ENCODE assay signal across 8 mouse cellular contexts in genomic region chr13:97205052-97205701, GRCm38 (mm10). TPM values are rescaled to one million over a fixed set of nuclear protein-coding genes. Genes with fewer than 3 reads are reported as not detected.
DNase-seq lines count a peak whose midpoint lies in the region; ATAC-seq and TF ChIP-seq lines count a peak whose summit lies in the region.

No protein-coding gene starts in this region.

- peak overlapping the region; percentile 51 for H3K4me3 ChIP-seq in forebrain, embryonic 10.5 days
- H3K4me3 ChIP-seq in heart, embryonic 15.5 days, result peak overlapping the region; percentile 51
- peak overlapping the region; percentile 40 to 46 for H3K4me3 ChIP-seq in liver, embryonic 14.5 days (ENCODE audit: insufficient read depth in 1 of 2, low read depth in 2 of 2, low read length in 2 of 2)
- peak overlapping the region; percentile 26 for H3K4me3 ChIP-seq in neural tube, embryonic 11.5 days (ENCODE audit: low read depth, low read length)
- peak overlapping the region; percentile 38 for H3K4me3 ChIP-seq in stomach, postnatal 0 days (ENCODE audit: low read depth, low read length)

- peaks cover 2% of the 10 kb centered on the region; the same call in 1 of the 2 replicates for H3K9me3 ChIP-seq in forebrain, embryonic 10.5 days
- no peaks in the 10 kb centered on the region for H3K9me3 ChIP-seq in heart, embryonic 15.5 days (replicated peaks)
- H3K9me3 ChIP-seq in liver, embryonic 14.5 days (ENCODE audit: control insufficient read depth, low read length), result no peaks in the 10 kb centered on the region
- no peaks in the 10 kb centered on the region for H3K9me3 ChIP-seq in neural tube, embryonic 11.5 days (ENCODE audit: control insufficient read depth, low read length)
- no peaks in the 10 kb centered on the region for H3K9me3 ChIP-seq in stomach, postnatal 0 days (ENCODE audit: control insufficient read depth, low read length)

- 19% methylated on average over 18 of the region's 18 CpGs for WGBS in forebrain, embryonic 10.5 days
- 9% methylated on average over 18 of the region's 18 CpGs for whole genome bisulfite sequencing in heart, embryonic 15.5 days
- WGBS in liver, embryonic 14.5 days (ENCODE audit: insufficient replicate concordance), result 8% methylated on average over 18 of the region's 18 CpGs
- 16% methylated on average over 18 of the region's 18 CpGs for WGBS in neural tube, embryonic 11.5 days
- 5% methylated on average over 18 of the region's 18 CpGs for WGBS in stomach, postnatal 0 days

- no peak for TF ChIP-seq EP300 in liver, embryonic 14.5 days (IDR thresholded peaks at IDR 0.05; ENCODE audit: low read depth)
- TF ChIP-seq EP300 in stomach, postnatal 0 days (optimal IDR thresholded peaks at IDR 0.05), result no peak

- H3K9ac ChIP-seq in heart, embryonic 15.5 days, result peak overlapping the region; percentile 47
- H3K9ac ChIP-seq in liver, embryonic 14.5 days (replicated peaks), result 0 out of 2 replicates have a peak overlapping the region, but pooled peaks have one; percentile 19
- 0 out of 2 replicates have a peak overlapping the region, but pooled peaks have one; percentile 14 for H3K9ac ChIP-seq in neural tube, embryonic 11.5 days (ENCODE audit: low read length)
- 0 out of 2 replicates have a peak overlapping the region, but pooled peaks have one; percentile 18 for H3K9ac ChIP-seq in stomach, postnatal 0 days (ENCODE audit: low read length)

- peak overlapping the region; percentile 75 for H3K4me2 ChIP-seq in heart, embryonic 15.5 days
- peak overlapping the region; percentile 68 for H3K4me2 ChIP-seq in liver, embryonic 14.5 days (ENCODE audit: low read depth)
- peak overlapping the region; percentile 61 for H3K4me2 ChIP-seq in neural tube, embryonic 11.5 days (ENCODE audit: low read depth)
- H3K4me2 ChIP-seq in stomach, postnatal 0 days (replicated peaks; ENCODE audit: low read depth), result peak overlapping the region; percentile 57

- DNase-seq in CD8-positive naive resting alpha-beta T cell, adult 2 months (ENCODE audit: low read depth in 2 of 2, low spot score in 2 of 2), result peak; percentile 60 to 85
- peak; percentile 72 for DNase-seq in c-Kit-positive CD71-negative TER-119-negative erythroid progenitor cells, embryonic 14.5 days (ENCODE audit: low read depth)
- peak; percentile 69 for DNase-seq in forebrain, embryonic 10.5 days (ENCODE audit: extremely low spot score, low spot score)
- peak; percentile 90 to 93 for DNase-seq in kidney, postnatal 25 days
- DNase-seq in liver, embryonic 14.5 days (ENCODE audit: low read depth in 3 of 3, low spot score in 3 of 3), result peak; percentile 64 to 74 (median 70)
- peak; percentile 75 for DNase-seq in neural tube, embryonic 11.5 days (ENCODE audit: low spot score)
- peak; percentile 85 for DNase-seq in stomach, postnatal 0 days (ENCODE audit: low spot score)

- H3K36me3 ChIP-seq in forebrain, embryonic 10.5 days (replicated peaks), result no peaks in the 10 kb centered on the region
- no peaks in the 10 kb centered on the region for H3K36me3 ChIP-seq in heart, embryonic 15.5 days
- no peaks in the 10 kb centered on the region for H3K36me3 ChIP-seq in liver, embryonic 14.5 days (replicated peaks; ENCODE audit: control insufficient read depth, insufficient read depth, low read depth)
- no peaks in the 10 kb centered on the region for H3K36me3 ChIP-seq in neural tube, embryonic 11.5 days (ENCODE audit: control insufficient read depth, insufficient read depth, low read length)
- H3K36me3 ChIP-seq in stomach, postnatal 0 days (ENCODE audit: control insufficient read depth, insufficient read depth, low read length), result no peaks in the 10 kb centered on the region

- TF ChIP-seq CTCF in liver, embryonic 14.5 days (IDR thresholded peaks at IDR 0.05; ENCODE audit: low read depth), result peak; percentile 77
- TF ChIP-seq CTCF in stomach, postnatal 0 days (IDR thresholded peaks at IDR 0.05; ENCODE audit: low read depth), result peak; percentile 82

- H3K27me3 ChIP-seq in forebrain, embryonic 10.5 days (ENCODE audit: poor library complexity, severe bottlenecking), result no peaks in the 10 kb centered on the region
- no peaks in the 10 kb centered on the region for H3K27me3 ChIP-seq in heart, embryonic 15.5 days
- no peaks in the 10 kb centered on the region for H3K27me3 ChIP-seq in liver, embryonic 14.5 days (ENCODE audit: control insufficient read depth, insufficient read depth, low read length)
- H3K27me3 ChIP-seq in neural tube, embryonic 11.5 days (ENCODE audit: control insufficient read depth, insufficient read depth, low read length), result no peaks in the 10 kb centered on the region
- no peaks in the 10 kb centered on the region for H3K27me3 ChIP-seq in stomach, postnatal 0 days (ENCODE audit: control insufficient read depth, insufficient read depth, low read length)

- H3K4me1 ChIP-seq in forebrain, embryonic 10.5 days, result peaks cover 10% of the 10 kb centered on the region
- H3K4me1 ChIP-seq in heart, embryonic 15.5 days (replicated peaks), result peaks cover 9% of the 10 kb centered on the region; the same call in 1 of the 2 replicates
- peaks cover 0 to 11% of the 10 kb centered on the region in 2 experiments; a peak in 2 of 4 replicates for H3K4me1 ChIP-seq in liver, embryonic 14.5 days (replicated peaks; ENCODE audit: control insufficient read depth in 2 of 2, insufficient read depth in 2 of 2, low read length in 1 of 2)
- no peaks in the 10 kb centered on the region for H3K4me1 ChIP-seq in neural tube, embryonic 11.5 days (ENCODE audit: control insufficient read depth, insufficient read depth, low read length)
- H3K4me1 ChIP-seq in stomach, postnatal 0 days (replicated peaks; ENCODE audit: control insufficient read depth, insufficient read depth), result no peaks in the 10 kb centered on the region

- H3K27ac ChIP-seq in forebrain, embryonic 10.5 days, result peak overlapping the region; percentile 68
- H3K27ac ChIP-seq in heart, embryonic 15.5 days, result peak overlapping the region; percentile 80
- peak overlapping the region; percentile 28 for H3K27ac ChIP-seq in liver, embryonic 14.5 days
- no peak overlapping the region; the same call in 1 of the 2 replicates for H3K27ac ChIP-seq in neural tube, embryonic 11.5 days (ENCODE audit: low read depth, low read length)
- peak overlapping the region; percentile 61 for H3K27ac ChIP-seq in stomach, postnatal 0 days (replicated peaks)

- ATAC-seq in heart, embryonic 15.5 days (replicated peaks; ENCODE audit: insufficient number of reproducible peaks, insufficient read depth, low FRiP score, low read depth), result peak; percentile 71
- ATAC-seq in liver, embryonic 14.5 days (ENCODE audit: insufficient read depth), result peak; percentile 81
- 0 out of 2 replicates have a peak, but pooled peaks have one; percentile 38 for ATAC-seq in neural tube, embryonic 11.5 days (ENCODE audit: insufficient read depth, low FRiP score, low TSS enrichment)
- ATAC-seq in stomach, postnatal 0 days (ENCODE audit: low FRiP score, low TSS enrichment), result peak; percentile 81

RNA-seq across cellular contexts. Expression of gene Hexb, which starts 7.0 kb away (rescaled TPM):
- 18.4 and 20.5 TPM in 2 replicates for polyA plus RNA-seq in forebrain, embryonic 10.5 days (2016; fragmentation: Nextera tagmentation; extraction: Ambion mirVana)
- polyA plus RNA-seq in heart, embryonic 15.5 days (2015; fragmentation: Nextera tagmentation; extraction: Ambion mirVana), result 35.1 and 46.6 TPM in 2 replicates
- polyA plus RNA-seq in liver, embryonic 14.5 days (2012; rRNA removed), result 9.7 and 12.8 TPM in 2 replicates
- 17.8 and 18.4 TPM in 2 replicates for polyA plus RNA-seq in liver, embryonic 14.5 days (2014; fragmentation: Nextera tagmentation; extraction: Ambion mirVana)
- 25.3 and 26.7 TPM in 2 replicates for polyA plus RNA-seq in neural tube, embryonic 11.5 days (2014; fragmentation: Nextera tagmentation; extraction: Ambion mirVana)
- polyA plus RNA-seq in stomach, postnatal 0 days (2015; fragmentation: Nextera tagmentation; extraction: Ambion mirVana), result 27.0 and 28.7 TPM in 2 replicates

RNA-seq across cellular contexts. Expression of gene Enc1, which starts 35.7 kb away (rescaled TPM):
- 7.8 and 10.0 TPM in 2 replicates for polyA plus RNA-seq in forebrain, embryonic 10.5 days (2016; fragmentation: Nextera tagmentation; extraction: Ambion mirVana)
- 3.8 and 4.0 TPM in 2 replicates for polyA plus RNA-seq in heart, embryonic 15.5 days (2015; fragmentation: Nextera tagmentation; extraction: Ambion mirVana)
- 1.7 TPM in 2 replicates for polyA plus RNA-seq in liver, embryonic 14.5 days (2012; rRNA removed)
- 0.62 and 0.87 TPM in 2 replicates for polyA plus RNA-seq in liver, embryonic 14.5 days (2014; fragmentation: Nextera tagmentation; extraction: Ambion mirVana)
- polyA plus RNA-seq in neural tube, embryonic 11.5 days (2014; fragmentation: Nextera tagmentation; extraction: Ambion mirVana), result 23.6 and 24.3 TPM in 2 replicates
- polyA plus RNA-seq in stomach, postnatal 0 days (2015; fragmentation: Nextera tagmentation; extraction: Ambion mirVana), result 3.3 and 3.5 TPM in 2 replicates
